Mouse (Mus musculus) embryo, embryonic 11 days (tissue): ENCODE results near the gene Bhlhe40.

Source experiments
- DNase-seq: peaks from one replicate; pipeline ENCODE4 v3.0.0-alpha.2; 2015

Bhlhe40 gene

GRCm38 (mm10) chr6:108663241-108664194 is 3.1 kb downstream of the Bhlhe40 start:
- DNase-seq: no peak

DNA sequence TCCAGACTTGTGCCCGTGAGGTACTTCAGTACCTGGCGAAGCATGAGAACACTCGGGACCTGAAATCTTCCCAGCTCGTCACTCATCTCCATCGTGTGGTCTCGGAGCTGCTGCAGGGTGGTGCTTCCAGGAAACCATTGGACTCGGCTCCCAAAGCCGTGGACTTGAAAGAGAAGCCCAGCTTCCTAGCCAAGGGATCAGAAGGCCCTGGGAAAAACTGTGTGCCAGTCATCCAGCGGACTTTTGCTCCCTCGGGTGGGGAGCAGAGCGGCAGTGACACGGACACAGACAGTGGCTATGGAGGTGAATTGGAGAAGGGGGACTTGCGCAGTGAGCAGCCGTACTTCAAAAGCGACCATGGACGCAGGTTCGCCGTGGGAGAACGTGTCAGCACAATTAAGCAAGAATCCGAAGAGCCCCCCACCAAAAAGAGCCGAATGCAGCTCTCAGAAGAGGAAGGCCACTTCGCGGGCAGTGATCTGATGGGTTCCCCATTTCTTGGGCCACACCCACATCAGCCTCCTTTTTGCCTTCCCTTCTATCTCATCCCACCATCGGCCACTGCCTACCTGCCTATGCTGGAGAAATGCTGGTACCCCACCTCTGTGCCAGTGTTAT is 4.2 kb downstream of the Bhlhe40 start:
- DNase-seq: no peak

DNA sequence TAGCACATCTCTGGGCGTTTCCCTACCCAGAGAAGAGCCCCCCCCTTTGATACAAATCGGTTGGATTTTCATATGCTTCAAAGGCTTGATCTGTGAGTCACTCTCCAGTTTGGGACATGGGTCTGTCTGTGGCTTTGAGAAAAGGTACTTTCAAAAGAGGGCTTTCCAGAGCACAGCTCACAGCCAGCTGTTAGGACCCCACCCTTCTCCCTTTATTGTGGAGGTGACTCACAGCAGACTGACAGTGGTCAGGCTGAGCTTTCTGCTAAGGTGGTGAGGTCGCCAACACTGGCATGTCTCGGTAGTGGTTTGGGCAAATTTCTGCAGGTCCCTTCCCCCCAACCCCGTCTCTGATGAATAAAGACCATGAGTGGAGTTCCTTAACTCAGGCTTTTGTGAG is 5.2 kb downstream of the Bhlhe40 start:
- no peak for DNase-seq

- DNase-seq: no peak
Observed at GRCm38 (mm10) chr6:108666648-108667488, 6.4 kb downstream of the Bhlhe40 start.

GRCm38 (mm10) chr6:108667599-108668021 is 7.2 kb downstream of the Bhlhe40 start:
- DNase-seq: peak; percentile 31

DNA sequence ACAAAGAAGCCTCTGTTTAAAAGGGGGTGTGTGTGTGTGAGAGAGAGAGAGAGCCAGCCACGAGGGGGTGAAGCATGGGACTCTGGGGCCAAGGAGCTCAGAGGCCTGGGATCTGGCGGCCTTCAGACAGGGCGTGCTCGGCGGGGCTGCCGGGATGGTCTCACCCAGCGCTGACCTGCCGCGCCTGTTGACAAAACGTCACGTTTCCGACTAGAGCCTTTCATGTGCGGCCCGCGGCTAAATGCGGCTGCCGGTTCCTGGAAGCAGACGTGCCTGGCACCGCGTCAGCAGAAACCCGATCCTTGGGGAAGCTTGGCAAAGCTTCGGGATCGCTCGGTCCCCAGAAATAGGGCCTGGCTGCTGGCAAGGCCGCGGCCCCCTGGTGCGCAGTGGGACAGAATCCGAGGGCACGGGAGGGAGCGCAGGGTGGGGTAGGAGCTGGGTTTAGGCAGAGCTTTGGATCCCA is 7.9 kb downstream of the Bhlhe40 start:
- peak; percentile 89 for DNase-seq

DNA sequence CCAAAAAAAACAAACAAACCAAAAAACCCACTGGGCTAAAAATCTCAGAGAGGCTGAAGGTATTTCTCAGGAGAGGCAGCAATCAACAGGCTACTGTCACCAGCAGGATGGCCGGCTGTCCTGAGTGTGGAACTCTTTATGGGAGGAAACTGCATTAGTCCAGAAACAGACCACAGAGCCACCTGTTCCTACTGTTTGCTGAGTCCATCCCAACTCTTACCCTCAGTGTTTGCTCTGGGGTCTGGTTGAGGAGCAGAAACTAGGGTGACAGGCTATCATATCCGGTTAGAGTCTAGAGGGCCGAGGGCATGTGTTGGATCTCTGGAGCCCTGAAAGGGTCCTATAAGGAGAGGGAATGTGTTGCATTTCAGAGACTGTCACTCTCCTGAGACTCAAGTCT is 9.8 kb downstream of the Bhlhe40 start:
- DNase-seq: no peak

DNA sequence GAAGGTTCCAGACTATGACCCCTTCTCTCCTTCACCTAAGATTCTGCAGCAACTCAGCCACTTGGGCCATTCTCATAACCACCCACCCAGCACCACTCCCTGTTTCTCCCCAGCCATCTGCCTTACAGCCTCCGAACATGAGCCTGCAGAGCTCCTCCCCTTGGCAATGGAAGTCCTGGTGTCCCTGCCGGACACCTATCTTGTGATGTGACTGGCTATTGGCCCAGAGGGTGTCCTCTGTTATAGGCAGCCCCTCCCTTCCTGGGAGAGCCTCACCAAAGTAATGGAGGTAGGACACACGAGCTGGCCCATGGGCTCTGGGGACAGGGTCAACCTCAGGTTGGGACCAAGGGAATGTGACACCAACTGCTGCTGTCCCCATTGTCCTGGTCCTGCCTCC is 10.4 kb downstream of the Bhlhe40 start:
- no peak for DNase-seq

GRCm38 (mm10) chr6:108672094-108672493 is 11.7 kb downstream of the Bhlhe40 start:
- no peak for DNase-seq

GRCm38 (mm10) chr6:108674221-108674620 is 13.8 kb downstream of the Bhlhe40 start:
- DNase-seq: no peak

DNA sequence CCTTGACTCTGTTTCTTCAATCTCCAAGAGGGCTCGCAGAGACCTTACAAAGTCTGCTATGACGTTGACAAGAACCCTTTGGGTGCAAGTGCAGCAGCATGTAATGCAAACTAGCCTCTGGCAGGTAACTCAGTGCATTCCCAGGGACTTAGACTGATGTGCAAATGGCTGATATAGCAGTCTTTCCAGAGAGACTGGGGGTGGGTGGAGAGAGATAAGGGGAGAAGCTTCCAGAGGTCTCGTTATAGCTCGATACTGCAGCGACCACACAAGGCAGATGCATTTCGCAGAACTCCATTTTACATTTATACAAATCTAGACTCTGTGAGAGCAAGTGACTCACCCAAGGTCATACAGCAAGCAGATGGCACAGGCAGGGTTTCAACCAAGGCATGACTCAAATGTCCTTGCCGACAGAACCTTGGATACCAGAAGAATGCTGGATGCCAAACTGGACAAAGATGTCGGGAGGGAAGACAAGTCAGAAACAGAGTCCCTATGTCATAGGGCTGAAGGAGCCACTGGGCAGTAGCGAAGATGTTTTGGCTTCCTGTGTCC is 16.4 kb downstream of the Bhlhe40 start:
- no peak for DNase-seq

DNA sequence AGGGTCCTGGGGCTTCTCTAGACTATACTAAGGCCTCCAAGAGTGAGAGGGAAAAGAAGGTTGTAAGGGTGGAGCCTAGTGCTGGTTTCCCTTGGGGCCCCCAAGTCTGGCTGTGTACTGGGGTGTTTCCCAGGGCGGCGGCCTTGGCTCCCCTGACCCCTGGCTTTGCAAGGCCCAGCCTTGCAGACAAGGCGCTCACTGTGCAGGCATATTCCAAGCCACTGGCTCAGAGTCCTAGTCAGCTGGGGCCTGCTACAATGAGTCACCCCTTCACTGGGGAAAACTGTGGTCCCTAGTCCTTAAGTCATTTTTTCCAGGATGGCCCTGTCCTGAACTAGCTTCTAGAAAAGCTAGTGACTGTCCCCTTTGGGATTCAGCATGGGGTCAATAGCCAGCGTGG is 17.3 kb downstream of the Bhlhe40 start:
- DNase-seq: no peak

DNA sequence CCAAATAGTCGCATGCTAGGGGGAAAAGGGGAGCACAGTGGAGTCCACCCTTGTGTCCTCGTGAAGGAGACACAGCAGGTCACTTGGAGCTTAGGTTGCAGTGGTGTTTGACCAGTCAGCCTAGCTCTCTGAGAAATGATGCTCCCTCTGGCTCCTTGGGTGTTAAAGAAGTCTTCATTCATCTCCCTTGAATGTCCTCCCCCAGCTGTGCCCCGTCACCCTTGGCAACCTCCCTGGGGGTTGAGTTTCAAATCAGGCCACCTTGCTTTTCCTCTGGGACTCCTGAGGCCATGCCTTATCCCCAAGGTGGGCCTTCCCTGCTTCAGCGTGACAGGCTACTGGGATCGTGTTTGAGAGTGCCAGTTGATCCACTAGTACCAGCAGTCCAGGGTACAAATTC is 17.8 kb downstream of the Bhlhe40 start:
- DNase-seq: no peak

DNA sequence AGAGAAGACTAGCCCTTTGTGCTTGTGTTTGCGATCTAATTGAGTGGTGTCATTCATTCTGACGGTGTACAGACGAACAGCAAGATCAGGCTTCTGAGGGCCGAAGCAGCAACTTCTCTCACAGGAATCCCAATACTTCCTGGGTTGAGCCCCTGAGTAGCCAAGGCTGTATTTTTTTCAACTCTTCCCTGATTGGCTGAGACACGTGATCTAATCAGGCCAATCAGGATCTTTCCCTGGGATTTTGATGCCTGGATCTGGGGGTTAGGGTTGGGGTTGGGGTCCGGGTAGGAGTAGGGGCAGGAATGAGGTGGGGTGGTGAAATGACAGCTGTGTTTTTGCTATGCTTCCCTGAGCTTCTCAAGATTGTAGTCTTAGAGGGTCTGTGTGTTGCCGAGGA is 20.1 kb downstream of the Bhlhe40 start:
- no peak for DNase-seq

DNA sequence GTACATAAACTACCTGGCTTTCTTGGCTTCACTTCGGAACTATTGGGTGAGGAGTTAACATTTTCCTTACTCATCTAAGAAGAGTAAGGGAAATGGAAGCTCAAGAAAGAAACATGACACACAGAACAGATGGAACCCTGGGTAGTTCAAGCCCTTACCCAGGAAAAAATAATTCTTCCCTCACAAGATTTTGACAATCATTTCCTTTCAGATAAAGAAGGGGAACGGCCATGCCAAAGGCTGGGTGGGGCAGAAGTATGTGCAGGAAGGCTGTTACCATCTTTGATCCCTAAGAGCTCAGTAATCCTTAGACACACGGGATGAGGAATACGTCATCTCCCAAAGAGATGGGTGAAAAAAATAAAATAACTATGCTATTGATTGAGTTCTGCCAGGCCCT is 20.7 kb downstream of the Bhlhe40 start:
- DNase-seq: no peak

DNA sequence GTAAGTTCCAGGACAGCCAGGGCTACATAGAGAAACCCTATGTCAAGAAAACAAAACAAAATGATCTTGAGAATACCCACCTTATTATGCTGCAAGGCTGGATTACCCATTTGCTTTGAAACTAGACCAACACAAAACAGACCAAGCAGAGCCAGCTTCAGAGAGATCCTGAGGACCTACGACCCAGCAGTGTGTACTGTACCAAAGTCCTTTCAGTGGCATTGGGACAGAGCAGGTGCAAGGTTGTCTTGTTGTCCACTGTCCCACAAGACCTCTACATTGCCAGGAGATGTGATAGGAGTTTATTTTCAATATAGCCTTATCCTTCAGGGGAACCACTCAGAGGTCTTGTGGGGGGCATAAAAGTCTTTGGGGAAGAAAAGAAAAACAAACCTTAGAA is 22.7 kb downstream of the Bhlhe40 start:
- DNase-seq: no peak

DNA sequence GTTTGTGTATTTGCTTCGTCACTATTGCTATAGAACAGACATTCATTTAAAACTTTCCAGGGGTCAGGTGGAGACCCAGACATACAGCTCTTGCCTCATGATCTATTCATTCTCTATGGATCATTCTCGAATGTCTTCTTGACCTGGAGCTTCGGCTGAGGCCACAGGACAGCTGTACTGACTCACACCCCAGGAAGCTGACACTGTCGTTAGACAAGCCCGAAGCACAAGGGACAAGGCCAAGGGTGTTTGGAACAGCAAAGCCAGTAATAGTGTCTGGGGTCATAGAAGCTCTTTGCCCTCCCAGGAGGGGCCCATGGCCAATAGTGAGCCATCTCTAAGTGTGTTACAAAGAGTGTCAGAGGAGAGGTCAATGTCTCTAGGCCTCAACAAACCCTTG is 24.0 kb downstream of the Bhlhe40 start:
- no peak for DNase-seq

DNA sequence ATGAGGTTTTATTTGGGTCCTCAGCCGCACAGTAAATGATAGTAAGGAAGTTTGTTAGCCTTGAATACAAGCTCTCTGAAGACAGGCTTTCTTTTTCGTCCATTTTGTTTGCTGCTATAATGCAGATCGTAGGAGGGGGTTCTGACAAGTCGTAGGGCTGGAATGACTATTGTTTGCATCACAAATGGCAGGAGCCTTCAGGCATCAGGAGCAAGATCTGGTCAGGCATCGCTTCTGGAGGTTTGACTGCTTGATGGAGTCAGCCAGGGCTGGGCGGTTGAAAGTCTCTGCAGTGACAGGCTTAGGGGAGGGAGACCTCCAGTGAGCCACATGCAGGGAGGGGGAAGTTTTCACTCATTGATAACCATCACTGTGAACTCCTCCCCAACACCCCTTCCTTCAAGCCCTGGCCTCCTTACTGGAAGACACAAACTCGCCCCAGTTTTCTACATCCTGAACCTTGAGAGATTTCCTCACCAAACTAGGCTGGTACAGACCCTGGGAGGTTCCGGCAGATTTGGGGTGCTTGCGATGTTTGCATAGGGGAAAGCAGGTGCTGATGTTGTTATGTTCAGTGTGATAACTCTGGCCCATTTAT is 25.4 kb downstream of the Bhlhe40 start:
- no peak for DNase-seq

DNA sequence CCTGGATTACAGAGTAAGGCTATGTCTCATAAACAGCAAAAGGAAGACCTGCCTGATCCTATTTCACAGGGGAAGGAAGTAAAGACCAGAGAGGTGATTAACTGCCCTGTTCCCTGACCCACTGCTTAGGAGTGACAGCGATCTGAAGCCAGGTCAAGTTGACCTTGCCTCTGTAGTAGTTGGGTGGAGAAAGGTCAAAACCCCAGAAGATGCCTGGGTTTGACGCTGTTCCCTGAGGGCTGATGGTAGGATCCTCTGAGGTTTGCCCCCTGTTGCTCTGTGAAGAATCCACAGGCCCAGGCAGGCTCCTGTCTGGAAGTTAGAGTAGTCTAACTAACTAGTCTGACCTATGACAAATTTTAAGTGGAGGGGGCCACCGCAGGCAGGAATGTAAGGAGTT is 26.5 kb downstream of the Bhlhe40 start:
- no peak for DNase-seq

DNA sequence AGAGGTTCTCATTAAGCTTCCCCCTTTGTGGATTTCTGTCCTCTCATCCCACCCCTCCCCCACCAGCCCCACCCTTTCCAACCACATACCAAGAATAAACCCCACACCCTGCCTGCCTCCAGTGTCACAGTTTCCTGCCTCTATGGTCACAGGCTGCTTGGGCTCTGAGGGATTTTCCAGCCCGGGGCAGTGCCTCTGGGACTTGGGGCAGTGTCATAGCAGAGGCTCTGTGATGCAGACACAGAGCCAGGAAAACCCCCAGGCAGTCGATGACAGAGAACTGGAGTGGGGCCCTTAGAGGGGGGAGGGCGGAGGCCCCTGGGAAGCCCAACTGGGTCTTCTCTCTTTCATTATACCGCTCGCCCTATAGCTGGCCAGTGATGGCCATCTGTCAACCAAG is 27.9 kb downstream of the Bhlhe40 start:
- no peak for DNase-seq

GRCm38 (mm10) chr6:108692986-108693385 is 32.6 kb downstream of the Bhlhe40 start:
- no peak for DNase-seq

GRCm38 (mm10) chr6:108694965-108695724 is 34.7 kb downstream of the Bhlhe40 start:
- no peak for DNase-seq
